Mouse (Mus musculus): ENCODE data around the gene Lars2. TPM values are rescaled to one million over a fixed set of nuclear protein-coding genes. Genes with fewer than 3 reads are reported as not detected.
A peak's percentile ranks its signal among the peaks of the same experiment; 100 is the strongest.

The Lars2 gene
- polyA plus RNA-seq, 1 experiment: 1,494 TPM

- DNase-seq (ENCODE audit: low read depth): no peak
- TF ChIP-seq CTCF (IDR thresholded peaks at IDR 0.05; ENCODE audit: borderline replicate concordance, extremely low read depth, insufficient read depth, insufficient read length): no peak
- TF ChIP-seq POLR2A (IDR thresholded peaks at IDR 0.05; ENCODE audit: borderline replicate concordance, extremely low read depth, insufficient read depth, insufficient read length, poor library complexity, severe bottlenecking): no peak
Observed at GRCm38 (mm10) chr9:123451772-123452171, 85.0 kb downstream of the Lars2 start.

GRCm38 (mm10) chr9:123456634-123457602, 90.2 kb downstream of the Lars2 start:
- TF ChIP-seq POLR2A (IDR thresholded peaks at IDR 0.05; ENCODE audit: borderline replicate concordance, extremely low read depth, insufficient read depth, insufficient read length, poor library complexity, severe bottlenecking): no peak
- TF ChIP-seq CTCF (IDR thresholded peaks at IDR 0.05; ENCODE audit: borderline replicate concordance, extremely low read depth, insufficient read depth, insufficient read length): no peak

GRCm38 (mm10) chr9:123457603-123458002, 90.9 kb downstream of the Lars2 start:
- DNase-seq (ENCODE audit: low read depth): no peak
- peak; percentile 38; the same call in 1 of the 2 replicates for TF ChIP-seq CTCF (IDR thresholded peaks at IDR 0.05; ENCODE audit: borderline replicate concordance, extremely low read depth, insufficient read depth, insufficient read length)
- TF ChIP-seq POLR2A (IDR thresholded peaks at IDR 0.05; ENCODE audit: borderline replicate concordance, extremely low read depth, insufficient read depth, insufficient read length, poor library complexity, severe bottlenecking): no peak

More at GRCm38 (mm10) chr9:123456634-123457602, 90.2 kb downstream of the Lars2 start:
- DNase-seq (ENCODE audit: low read depth): no peak

GRCm38 (mm10) chr9:123467141-123467620, 100.5 kb downstream of the Lars2 start:
- DNase-seq (ENCODE audit: low read depth): peak; percentile 79
- TF ChIP-seq POLR2A (IDR thresholded peaks at IDR 0.05; ENCODE audit: borderline replicate concordance, extremely low read depth, insufficient read depth, insufficient read length, poor library complexity, severe bottlenecking): no peak
- TF ChIP-seq CTCF (IDR thresholded peaks at IDR 0.05; ENCODE audit: borderline replicate concordance, extremely low read depth, insufficient read depth, insufficient read length): no peak

GRCm38 (mm10) chr9:123468406-123469085, 101.8 kb downstream of the Lars2 start:
- no peak for DNase-seq (ENCODE audit: low read depth)
- TF ChIP-seq POLR2A (IDR thresholded peaks at IDR 0.05; ENCODE audit: borderline replicate concordance, extremely low read depth, insufficient read depth, insufficient read length, poor library complexity, severe bottlenecking) (no peak), CTCF (IDR thresholded peaks at IDR 0.05; ENCODE audit: borderline replicate concordance, extremely low read depth, insufficient read depth, insufficient read length) (no peak)

- TF ChIP-seq POLR2A (IDR thresholded peaks at IDR 0.05; ENCODE audit: borderline replicate concordance, extremely low read depth, insufficient read depth, insufficient read length, poor library complexity, severe bottlenecking) (no peak), CTCF (IDR thresholded peaks at IDR 0.05; ENCODE audit: borderline replicate concordance, extremely low read depth, insufficient read depth, insufficient read length) (no peak)
- DNase-seq (ENCODE audit: low read depth): no peak
Observed at GRCm38 (mm10) chr9:123469087-123469486, 102.4 kb downstream of the Lars2 start.

GRCm38 (mm10) chr9:123473377-123473776, 106.7 kb downstream of the Lars2 start:
- DNase-seq (ENCODE audit: low read depth): no peak
- TF ChIP-seq CTCF (IDR thresholded peaks at IDR 0.05; ENCODE audit: borderline replicate concordance, extremely low read depth, insufficient read depth, insufficient read length) (no peak), POLR2A (IDR thresholded peaks at IDR 0.05; ENCODE audit: borderline replicate concordance, extremely low read depth, insufficient read depth, insufficient read length, poor library complexity, severe bottlenecking) (no peak)

- TF ChIP-seq POLR2A (IDR thresholded peaks at IDR 0.05; ENCODE audit: borderline replicate concordance, extremely low read depth, insufficient read depth, insufficient read length, poor library complexity, severe bottlenecking): no peak
- TF ChIP-seq CTCF (IDR thresholded peaks at IDR 0.05; ENCODE audit: borderline replicate concordance, extremely low read depth, insufficient read depth, insufficient read length): no peak
- DNase-seq (ENCODE audit: low read depth): no peak
Observed at GRCm38 (mm10) chr9:123475569-123475968, 108.8 kb downstream of the Lars2 start.

GRCm38 (mm10) chr9:123478031-123478585, 111.4 kb downstream of the Lars2 start:
- DNase-seq (ENCODE audit: low read depth): peak; percentile 64
- TF ChIP-seq POLR2A (IDR thresholded peaks at IDR 0.05; ENCODE audit: borderline replicate concordance, extremely low read depth, insufficient read depth, insufficient read length, poor library complexity, severe bottlenecking) (no peak), CTCF (IDR thresholded peaks at IDR 0.05; ENCODE audit: borderline replicate concordance, extremely low read depth, insufficient read depth, insufficient read length) (peak; percentile 60)

GRCm38 (mm10) chr9:123478586-123479195, 112.0 kb downstream of the Lars2 start, which contains the start of gene Limd1:
TSS of gene Limd1 (plus strand) at chr9:123478706.
- peak; percentile 69 for DNase-seq (ENCODE audit: low read depth)
- TF ChIP-seq POLR2A (IDR thresholded peaks at IDR 0.05; ENCODE audit: borderline replicate concordance, extremely low read depth, insufficient read depth, insufficient read length, poor library complexity, severe bottlenecking) (peak; percentile 70), CTCF (IDR thresholded peaks at IDR 0.05; ENCODE audit: borderline replicate concordance, extremely low read depth, insufficient read depth, insufficient read length) (no peak)
